Mouse (Mus musculus) Muller cell, postnatal 12 days (primary cell): ENCODE measurements at regions not wholly inside any gene's neighbourhood (a gene's known extent, or its start where the extent isn't known, plus 50 kb on each side); places are given as distances from the start of the nearest gene placed in this dataset.
A peak's percentile ranks its signal among the peaks of the same experiment; 100 is the strongest.

Experiments used
- DNase-seq: peaks from one replicate; pipeline ENCODE4 v3.0.0-alpha.2; 2015; ENCODE audit errors: inconsistent ontology term

DNA sequence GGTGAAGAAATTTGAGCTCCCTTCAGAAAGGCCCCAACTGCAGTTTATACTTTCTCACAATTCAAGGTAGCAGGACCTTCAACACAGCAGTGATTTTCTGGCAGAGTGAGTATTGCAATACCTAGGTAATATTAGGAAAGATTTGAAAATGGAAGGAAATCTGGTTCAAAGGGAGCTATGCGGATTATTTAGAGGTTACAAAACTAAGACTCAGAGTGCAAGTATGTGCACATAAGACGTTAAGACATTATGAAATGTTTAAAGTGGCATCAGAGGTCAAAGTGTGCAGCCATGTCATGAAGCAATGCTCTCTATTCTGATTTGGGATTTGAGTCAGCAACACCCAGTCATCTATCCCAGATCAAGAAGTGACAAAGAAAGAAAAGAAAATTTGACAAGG, 164.6 kb downstream of the Ptn start:
- peak; percentile 4 for DNase-seq

DNA sequence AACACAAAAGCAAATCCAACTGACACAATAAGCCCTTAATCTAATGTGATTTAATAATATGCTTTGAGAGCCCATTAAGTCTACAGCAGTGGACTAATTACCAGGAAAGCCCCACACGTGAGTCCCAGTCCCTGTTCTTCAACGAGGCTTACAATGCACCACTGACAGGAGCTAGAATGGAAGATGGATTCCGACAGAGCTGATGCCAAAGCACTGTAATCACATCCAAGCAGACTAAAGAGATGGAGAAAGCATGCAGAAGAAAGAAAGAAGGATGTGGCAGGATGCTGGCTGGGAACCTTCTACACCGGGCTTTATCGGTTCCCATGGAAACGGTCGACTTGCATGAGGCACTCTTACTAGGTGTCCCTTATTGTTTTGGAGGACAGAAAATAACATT, 165.1 kb downstream of the Ptn start:
- peak; percentile 46 for DNase-seq

DNA sequence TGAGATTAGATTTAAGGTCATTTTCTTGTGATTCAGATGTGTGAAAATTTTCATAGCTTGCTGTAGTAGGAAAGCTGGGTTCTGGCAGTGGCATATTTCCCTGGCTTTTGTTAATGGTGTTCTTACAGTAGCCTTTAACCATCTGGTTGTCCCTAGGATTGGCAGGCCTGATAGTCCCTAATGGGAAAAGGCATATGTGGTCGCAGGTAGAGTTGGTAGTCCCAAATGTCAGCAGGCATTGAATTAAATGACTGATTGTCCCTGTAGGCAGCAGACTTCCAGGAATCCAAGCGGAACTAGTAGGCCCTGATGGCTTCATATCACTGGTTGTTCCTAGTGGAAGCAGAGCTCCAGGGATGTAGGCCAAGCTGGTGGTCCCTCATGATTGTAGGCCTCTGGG, 173.0 kb downstream of the Ptn start:
- no peak for DNase-seq

DNA sequence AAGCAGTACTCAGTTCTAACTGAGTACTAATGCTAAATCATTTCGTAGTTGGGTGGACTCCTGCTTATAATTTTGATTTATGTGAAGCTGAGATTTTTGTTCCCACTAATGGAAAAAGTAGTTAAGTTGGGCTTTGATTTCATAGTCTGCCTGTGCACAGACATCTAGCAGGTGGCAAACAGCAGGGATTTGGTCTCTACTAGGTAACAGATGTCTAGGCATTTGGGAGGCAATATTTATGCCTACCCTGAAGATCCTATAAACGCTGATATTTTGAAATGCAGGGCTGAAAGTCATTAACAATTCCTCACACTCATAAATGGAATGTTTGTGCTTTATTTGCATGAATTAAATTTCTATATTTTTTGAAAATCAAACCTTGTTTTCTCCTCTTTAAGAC, 182.4 kb downstream of the Ptn start:
- DNase-seq, result no peak

DNA sequence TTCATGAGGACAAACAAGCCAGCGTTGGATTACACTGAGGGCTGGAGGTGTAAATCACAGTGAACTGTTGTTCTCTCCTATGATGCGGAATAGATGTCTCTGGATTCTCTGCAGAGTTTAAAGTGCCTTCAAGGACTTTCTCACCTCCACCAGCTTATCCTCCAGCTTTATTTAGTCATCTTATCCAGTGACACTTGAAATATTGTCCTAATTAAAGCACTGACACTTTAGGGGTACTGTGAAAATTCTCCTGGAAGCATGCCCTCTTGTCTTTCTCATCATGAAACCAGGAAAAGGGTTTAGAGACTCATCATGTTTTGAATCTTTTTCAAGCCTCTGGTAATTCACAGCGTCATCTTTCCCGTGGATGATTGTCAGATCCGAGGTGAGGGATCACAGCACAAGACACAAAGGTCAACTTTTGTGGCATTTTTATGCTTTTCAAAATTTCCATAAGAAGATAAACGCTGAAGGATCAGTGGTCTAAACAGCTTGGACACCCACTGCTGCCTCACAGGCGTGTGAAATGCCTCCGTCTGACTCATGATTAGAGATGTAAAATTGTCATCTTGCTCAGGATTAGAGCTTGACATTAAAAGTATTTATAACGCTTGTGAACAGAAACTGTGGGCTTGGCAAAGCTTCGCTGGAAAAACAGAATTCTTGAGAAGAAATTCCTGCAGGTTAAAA, 201.6 kb downstream of the Ptn start:
- DNase-seq, result peak; percentile 34

DNA sequence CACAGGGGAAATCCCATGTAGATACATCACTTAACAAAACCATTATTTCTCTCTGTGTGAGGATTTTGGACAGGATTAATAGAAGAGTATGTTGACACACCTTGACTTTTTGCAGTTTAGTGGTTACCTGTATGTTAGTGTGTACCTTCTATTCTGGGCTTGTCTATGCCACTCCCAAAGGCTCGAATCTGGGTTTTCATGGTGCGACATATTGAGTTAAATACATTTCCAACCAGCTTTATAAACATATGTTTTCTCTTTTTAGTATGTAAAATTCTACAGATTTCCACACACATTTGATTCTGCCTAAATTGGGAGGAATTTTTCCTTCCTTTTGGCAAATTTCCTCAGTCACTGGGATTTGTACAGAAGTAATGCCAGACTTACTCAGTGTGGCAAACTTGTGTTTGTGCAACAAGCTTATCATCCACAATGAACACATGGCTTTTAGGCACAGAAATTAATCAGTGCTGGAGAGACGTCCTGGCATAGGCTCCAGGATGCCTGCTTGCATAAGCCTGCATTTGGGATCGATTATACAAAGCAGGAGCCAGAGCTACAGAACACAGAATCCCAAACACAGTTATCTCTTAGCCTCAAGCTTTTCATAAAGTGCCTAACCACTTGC, 204.3 kb downstream of the Ptn start:
- DNase-seq, result no peak

DNA sequence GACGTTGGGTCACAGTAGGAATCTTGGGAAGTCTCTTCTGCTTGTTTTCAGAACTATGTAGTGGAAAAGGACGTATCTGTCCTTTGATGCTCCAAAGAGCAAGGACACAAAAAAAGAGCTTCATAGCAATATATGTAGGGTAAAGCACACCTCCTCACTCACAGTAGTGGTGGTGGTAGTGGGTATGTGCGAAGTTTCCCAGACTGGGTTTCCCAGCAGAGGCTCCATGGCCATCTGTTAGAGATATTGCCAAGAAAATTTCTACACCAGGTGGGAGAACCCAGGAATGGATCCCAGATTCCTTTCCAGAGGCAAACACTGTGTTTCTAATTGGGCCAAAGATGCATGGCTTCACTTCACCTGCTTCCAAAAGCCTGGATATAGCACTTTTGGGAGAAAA, 205.2 kb downstream of the Ptn start:
- DNase-seq, result no peak

DNA sequence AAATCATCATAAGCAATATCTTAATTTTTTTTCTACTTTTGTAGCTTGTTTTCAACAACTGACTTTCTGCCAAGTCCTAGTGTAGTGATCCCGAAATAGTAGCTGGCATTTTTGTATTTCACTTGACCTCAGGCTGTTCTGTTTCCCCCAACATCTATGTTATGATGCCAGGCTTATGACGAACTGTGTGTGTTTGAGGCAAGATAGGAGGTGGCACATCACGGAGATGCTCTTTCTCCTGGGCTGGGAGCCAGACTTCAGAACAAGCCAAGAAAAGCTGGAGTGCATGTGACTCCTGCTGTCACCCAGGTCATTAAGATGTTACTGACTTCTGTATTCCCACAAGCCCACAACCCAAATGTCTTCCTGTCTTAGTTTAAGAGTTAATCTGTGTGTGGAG, 208.7 kb downstream of the Chrm2 start:
- DNase-seq, result no peak

DNA sequence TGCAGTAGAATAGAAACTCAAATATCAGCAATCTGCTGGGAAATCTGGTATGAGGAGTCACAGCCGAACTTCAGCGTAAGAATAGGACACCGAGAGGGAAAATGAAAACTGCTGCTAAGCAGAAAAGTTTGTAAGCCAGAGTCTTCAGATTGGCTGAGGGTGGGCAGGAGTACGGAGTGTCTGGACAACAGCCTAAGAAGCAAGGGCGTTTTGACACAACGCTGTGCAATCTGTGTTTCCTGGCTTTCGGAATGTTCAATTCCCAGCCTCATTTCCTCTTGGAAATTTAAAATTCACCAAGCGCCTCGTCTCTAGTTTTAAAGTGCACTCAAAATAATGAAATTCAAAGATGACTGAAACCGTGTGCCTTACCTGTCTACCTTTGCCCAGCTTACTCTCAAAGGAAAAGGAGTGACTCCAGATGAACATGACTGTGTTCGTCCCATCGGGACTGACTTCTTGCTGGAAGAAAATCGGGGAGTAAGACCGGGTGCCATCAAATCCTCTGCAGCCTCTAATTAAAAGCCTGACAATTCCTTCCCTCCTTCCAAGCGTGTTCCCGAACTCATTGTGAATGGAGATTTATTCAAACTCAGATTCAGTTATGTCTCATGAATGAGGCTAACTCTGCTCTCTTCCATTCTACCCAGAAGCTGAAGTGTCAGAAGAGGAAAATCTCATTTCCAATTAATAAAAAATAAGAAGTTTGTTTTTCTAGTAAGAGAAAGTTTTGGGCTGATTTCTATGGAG, 203.2 kb downstream of the Chrm2 start:
- peak; percentile 42 for DNase-seq

DNA sequence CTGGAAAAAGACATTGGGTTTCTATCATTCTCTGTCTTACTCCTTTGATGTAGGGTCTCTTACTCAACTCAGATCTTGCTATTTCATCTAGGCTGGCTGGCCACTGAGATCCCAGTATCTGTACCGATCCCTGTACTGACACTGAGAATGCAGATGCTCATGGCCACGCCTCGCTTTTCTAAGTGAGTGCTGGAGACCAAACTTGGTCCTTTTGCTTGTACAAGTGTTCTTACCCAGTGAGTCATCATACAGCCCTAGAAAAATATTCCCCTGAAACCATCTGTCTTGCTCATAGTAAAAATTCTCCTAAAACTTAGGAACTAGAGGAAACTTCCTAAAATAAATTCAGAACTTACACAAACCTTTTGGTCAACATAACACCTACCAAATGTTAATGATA, 193.2 kb downstream of the Chrm2 start:
- DNase-seq, result no peak
